Mouse (Mus musculus) kidney, postnatal 0 days (tissue): ENCODE results near the gene Avp. TPM values are rescaled to one million over a fixed set of nuclear protein-coding genes. Genes with fewer than 3 reads are reported as not detected.
A peak's percentile ranks its signal among the peaks of the same experiment; 100 is the strongest.
"Not testable (repeated sequence)": the region's sequence is repeated elsewhere in the genome, so short reads cannot be mapped to it uniquely, and the experiment has no call there.

Source experiments
- ATAC-seq: fragments of 200-750 bp; cut with Nextera tagmentation; replicated peaks from 2 replicates; pipeline ENCODE4 v1.8.0; 2017; ENCODE audit warnings: low read depth, moderate number of reproducible peaks, moderate TSS enrichment, moderate library complexity; ENCODE audit not compliant: low FRiP score
- DNase-seq: peaks from one replicate; pipeline ENCODE4 v3.0.0-alpha.2; 2016; ENCODE audit warnings: low spot score
- H3K27ac ChIP-seq: fragments of 300-500 bp; sonication (generic); 2 replicates; pipeline ENCODE4 v1.5.1; 2014; ENCODE audit warnings: mild to moderate bottlenecking
- H3K27me3 ChIP-seq: fragments of 300-500 bp; sonication (generic); 2 replicates; pipeline ENCODE4 v1.6.1; 2014; ENCODE audit warnings: low read length, mixed read lengths; ENCODE audit not compliant: insufficient read depth
- H3K36me3 ChIP-seq: fragments of 300-500 bp; sonication (generic); 2 replicates; pipeline ENCODE4 v1.6.1; 2014; ENCODE audit warnings: low read length, mixed read lengths; ENCODE audit not compliant: insufficient read depth
- H3K4me1 ChIP-seq: fragments of 300-500 bp; sonication (generic); replicated peaks from 2 replicates; pipeline ENCODE4 v1.6.1; 2014; ENCODE audit warnings: antibody characterized with exemption, low read length, mixed read lengths; ENCODE audit not compliant: insufficient read depth
- H3K4me2 ChIP-seq: fragments of 300-500 bp; sonication (generic); 2 replicates; pipeline ENCODE4 v1.6.1; 2014; ENCODE audit warnings: mild to moderate bottlenecking, low read length, moderate library complexity, mixed read lengths
- H3K4me3 ChIP-seq: fragments of 300-500 bp; sonication (generic); replicated peaks from 2 replicates; pipeline ENCODE4 v1.5.1; 2014; ENCODE audit warnings: low read depth, low read length
- H3K9ac ChIP-seq: fragments of 300-500 bp; sonication (generic); 2 replicates; pipeline ENCODE4 v1.6.1; 2014; ENCODE audit warnings: low read depth, low read length
- H3K9me3 ChIP-seq: fragments of 300-500 bp; sonication (generic); replicated peaks from 2 replicates; pipeline ENCODE4 v1.6.1; 2016; ENCODE audit warnings: low read length, inconsistent platforms, mixed read lengths
- CTCF ChIP-seq: IDR thresholded peaks from 2 replicates; pipeline ENCODE4 v1.5.1; 2016; ENCODE audit warnings: antibody characterized with exemption, low read depth, mild to moderate bottlenecking, moderate library complexity
- WGBS: fragments of 180-500 bp; shearing (Covaris S2); extraction: QIAGEN DNeasy Blood & Tissue Kit; methylation state at CpG from one replicate; pipeline ENCODE4 v1.1.7; 2014; 5-methylcytosine and 5-hydroxymethylcytosine counted together
- polyA plus RNA-seq: library from polyadenylated mRNA; unstranded; fragments of >200 nt; fragmentation: Nextera tagmentation; extraction: Ambion mirVana; gene quantifications from 2 replicates; pipeline ENCODE4 v1.2.1, GENCODE M21; 2015

Gene Avp
- polyA plus RNA-seq, 1 experiment from 2014 or later, result not detected

- 5% methylated on average over 12 of the region's 12 CpGs for WGBS
- no peak for TF ChIP-seq CTCF
- no peak overlapping the region for H3K4me3 ChIP-seq
- no peak; the same call in 1 of the 2 replicates for ATAC-seq
- DNase-seq, result no peak
- H3K9me3 ChIP-seq, result no peaks in the 10 kb centered on the region
- H3K36me3 ChIP-seq, result no peaks in the 10 kb centered on the region
- no peak overlapping the region for H3K9ac ChIP-seq
- H3K27ac ChIP-seq, result no peak overlapping the region
- peaks cover 58% of the 10 kb centered on the region for H3K27me3 ChIP-seq
- H3K4me1 ChIP-seq, result peaks cover 16% of the 10 kb centered on the region
- H3K4me2 ChIP-seq, result no peak overlapping the region
These were observed 4.7 kb downstream of the Avp start for GRCm38 (mm10) chr2:130577632-130578031.

GRCm38 (mm10) chr2:130577021-130577420 is 5.3 kb downstream of the Avp start:
- Histone ChIP-seq H3K9me3 (no peaks in the 10 kb centered on the region), H3K4me1 (peaks cover 16% of the 10 kb centered on the region), H3K36me3 (no peaks in the 10 kb centered on the region), H3K27ac (no peak overlapping the region), H3K4me2 (peak overlapping the region; percentile 53; the same call in 1 of the 2 replicates), H3K9ac (no peak overlapping the region), H3K4me3 (peak overlapping the region; percentile 28), H3K27me3 (peaks cover 53% of the 10 kb centered on the region)
- 12% methylated on average over 9 of the region's 9 CpGs for WGBS
- DNase-seq (no peak), ATAC-seq (no peak)
- TF ChIP-seq CTCF, result no peak

- not testable (repeated sequence) for ATAC-seq, H3K36me3 ChIP-seq, H3K9me3 ChIP-seq, H3K27ac ChIP-seq, DNase-seq
- H3K27me3 ChIP-seq, result peaks cover 48% of the 10 kb centered on the region
- H3K4me3 ChIP-seq, result peak overlapping the region; percentile 28
- 5% methylated on average over 26 of the region's 32 CpGs for WGBS
- H3K9ac ChIP-seq, result 0 out of 2 replicates have a peak overlapping the region, but pooled peaks have one; percentile 18
- H3K4me2 ChIP-seq, result peak overlapping the region; percentile 53
- H3K4me1 ChIP-seq, result peaks cover 16% of the 10 kb centered on the region
These were observed 5.8 kb downstream of the Avp start for GRCm38 (mm10) chr2:130576564-130576963.

- H3K9ac ChIP-seq, result 0 out of 2 replicates have a peak within 1 kb of the TSS, but pooled peaks have one; percentile 18
- 48% methylated on average over 9 of the region's 9 CpGs for WGBS
These were observed 6.5 kb downstream of the Avp start, which contains the start of gene Oxt for GRCm38 (mm10) chr2:130575873-130576272. Gene Oxt, plus strand, starts transcription at chr2:130576173.

GRCm38 (mm10) chr2:130574960-130575359 is 7.4 kb downstream of the Avp start:
- DNase-seq, result no peak
- Histone ChIP-seq H3K27me3 (peaks cover 39% of the 10 kb centered on the region), H3K27ac (no peak overlapping the region), H3K4me2 (no peak overlapping the region), H3K9me3 (no peaks in the 10 kb centered on the region), H3K9ac (no peak overlapping the region), H3K4me1 (0 out of 2 replicates have a peak, but pooled peaks cover 6% of the 10 kb centered on the region), H3K36me3 (no peaks in the 10 kb centered on the region), H3K4me3 (no peak overlapping the region)
- TF ChIP-seq CTCF, result 0 out of 2 replicates have a peak, but pooled peaks have one; percentile 12
- WGBS, result 87% methylated on average over 5 of the region's 5 CpGs
- no peak for ATAC-seq

More at GRCm38 (mm10) chr2:130575873-130576272, 6.5 kb downstream of the Avp start, which contains the start of gene Oxt:
- H3K9me3 ChIP-seq, result no peaks in the 10 kb centered on the region
- H3K36me3 ChIP-seq, result no peaks in the 10 kb centered on the region
- no peak for TF ChIP-seq CTCF
- H3K4me2 ChIP-seq, result peak within 1 kb of the TSS; percentile 53
- peaks cover 46% of the 10 kb centered on the region for H3K27me3 ChIP-seq
- peak within 1 kb of the TSS; percentile 28 for H3K4me3 ChIP-seq
- DNase-seq (no peak), ATAC-seq (no peak)
- H3K27ac ChIP-seq, result no peak within 1 kb of the TSS
- H3K4me1 ChIP-seq, result peaks cover 13% of the 10 kb centered on the region

- Histone ChIP-seq H3K27me3 (no peaks in the 10 kb centered on the region), H3K4me1 (no peaks in the 10 kb centered on the region), H3K36me3 (peaks cover 10% of the 10 kb centered on the region; the same call in 1 of the 2 replicates), H3K27ac (no peak overlapping the region), H3K4me3 (no peak overlapping the region), H3K9ac (no peak overlapping the region), H3K9me3 (no peaks in the 10 kb centered on the region), H3K4me2 (no peak overlapping the region)
- no peak for DNase-seq
- ATAC-seq, result no peak
- no peak for TF ChIP-seq CTCF
These were observed 12.4 kb downstream of the Avp start for GRCm38 (mm10) chr2:130569926-130570325.

- no peak for ATAC-seq
- 62% methylated on average over 4 of the region's 4 CpGs for WGBS
These were observed 13.4 kb downstream of the Avp start for GRCm38 (mm10) chr2:130568921-130569320.

More at GRCm38 (mm10) chr2:130568921-130569320, 13.4 kb downstream of the Avp start:
- no peak for DNase-seq
- Histone ChIP-seq H3K9ac (no peak overlapping the region), H3K9me3 (no peaks in the 10 kb centered on the region), H3K36me3 (peaks cover 10% of the 10 kb centered on the region; the same call in 1 of the 2 replicates), H3K27me3 (no peaks in the 10 kb centered on the region), H3K4me3 (no peak overlapping the region), H3K27ac (no peak overlapping the region), H3K4me2 (no peak overlapping the region), H3K4me1 (peaks cover 7% of the 10 kb centered on the region; the same call in 1 of the 2 replicates)
- no peak for TF ChIP-seq CTCF
